Mouse (Mus musculus) granulocyte monocyte progenitor cell, adult 5-6 weeks (primary cell): ENCODE measurements around the gene Pax6. TPM values are rescaled to one million over a fixed set of nuclear protein-coding genes. Genes with fewer than 3 reads are reported as not detected.
A peak's percentile ranks its signal among the peaks of the same experiment; 100 is the strongest.

ENCODE experiments used
- ATAC-seq: replicated peaks from 2 replicates; pipeline ENCODE4 v1.8.0; 2016; ENCODE audit warnings: mild to moderate bottlenecking, moderate TSS enrichment, inconsistent platforms; ENCODE audit not compliant: poor library complexity, severe bottlenecking
- total RNA-seq, 2 experiments: library from RNA; stranded (forward) in 1 of 2; stranded (reverse) in 1 of 2; fragments of 200-712, 200-1000 nt in 1 of 2; fragments of >200 nt in 1 of 2; fragmentation: Nextera tagmentation in 1 of 2; gene quantifications; 2 replicates each; pipeline ENCODE4 v1.2.3; 2014 to 2017

The Pax6 gene
- total RNA-seq (2014; fragmentation: Nextera tagmentation) (not detected in 2 replicates), total RNA-seq (2017) (0.10 TPM in 1 of 2 replicates, not detected in the other)

GRCm38 (mm10) chr2:105668271-105669270 lies at the start of gene Pax6:
TSS of gene Pax6 (plus strand) at chr2:105668900.
- ATAC-seq = peak; percentile 18; the same call in 1 of the 2 replicates

- ATAC-seq = no peak
Observed at GRCm38 (mm10) chr2:105648933-105649332, 19.8 kb upstream of the Pax6 start.

- no peak for ATAC-seq
Observed at GRCm38 (mm10) chr2:105656456-105656855, 12.2 kb upstream of the Pax6 start.

- no peak for ATAC-seq
Observed at GRCm38 (mm10) chr2:105659350-105659749, 9.3 kb upstream of the Pax6 start.

- no peak; the same call in 1 of the 2 replicates for ATAC-seq
Observed at GRCm38 (mm10) chr2:105659926-105660873, 8.5 kb upstream of the Pax6 start.

GRCm38 (mm10) chr2:105660874-105661622 lies 7.7 kb upstream of the Pax6 start:
- no peak for ATAC-seq

- ATAC-seq = no peak
Observed at GRCm38 (mm10) chr2:105661623-105662066, 7.1 kb upstream of the Pax6 start.

- no peak for ATAC-seq
Observed at GRCm38 (mm10) chr2:105662121-105662520, 6.6 kb upstream of the Pax6 start.

- ATAC-seq = no peak
Observed at GRCm38 (mm10) chr2:105662606-105663005, 6.1 kb upstream of the Pax6 start.

GRCm38 (mm10) chr2:105663101-105663511 lies 5.6 kb upstream of the Pax6 start:
- no peak for ATAC-seq

GRCm38 (mm10) chr2:105664996-105665395 lies 3.7 kb upstream of the Pax6 start:
- ATAC-seq = no peak

GRCm38 (mm10) chr2:105665491-105666250 lies 3.0 kb upstream of the Pax6 start:
- ATAC-seq = no peak

GRCm38 (mm10) chr2:105666331-105666730 lies 2.4 kb upstream of the Pax6 start:
- no peak for ATAC-seq

GRCm38 (mm10) chr2:105666763-105667625 lies 1.7 kb upstream of the Pax6 start:
- no peak for ATAC-seq

GRCm38 (mm10) chr2:105667626-105667950 lies 1.1 kb upstream of the Pax6 start:
- 0 out of 2 replicates have a peak, but pooled peaks have one; percentile 21 for ATAC-seq

GRCm38 (mm10) chr2:105669371-105669861 lies 716 bp downstream of the Pax6 start:
- no peak for ATAC-seq

GRCm38 (mm10) chr2:105669881-105670730 lies 1.4 kb downstream of the Pax6 start:
- no peak for ATAC-seq
